Mouse (Mus musculus) left cerebral cortex, postnatal 36 days (tissue): ENCODE measurements around the gene Wnt6. TPM values are rescaled to one million over a fixed set of nuclear protein-coding genes. Genes with fewer than 3 reads are reported as not detected.

ENCODE experiments used
- DNase-seq, 2 experiments: peaks; one replicate each; pipeline ENCODE4 v3.0.0; 2021 to 2022; ENCODE audit warnings: low spot score in 2 of 2, mixed read lengths in 1 of 2
- intact Hi-C: fragments of 180-260 bp; cut with DNase I; formaldehyde crosslinking; loops from one replicate; pipeline ENCODE4 v1.15.1; 2025
- total RNA-seq, 2 experiments: library from RNA; stranded (reverse); gene quantifications; 2 replicates each; pipeline ENCODE4 v1.2.3; 2021

Wnt6 gene
- total RNA-seq = 1 to 10 TPM; 1.4 to 4.0 TPM

DNA sequence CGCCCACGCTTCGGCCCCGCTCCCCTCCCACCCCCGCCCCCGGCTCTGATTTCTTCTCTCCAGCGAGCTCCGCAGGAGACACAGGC is at the start of gene Wnt6:
TSS of gene Wnt6 (plus strand) at position 48 of the 86 bp plus-strand sequence.
- intact Hi-C loops = no loop called here
- DNase-seq = no peak

DNA sequence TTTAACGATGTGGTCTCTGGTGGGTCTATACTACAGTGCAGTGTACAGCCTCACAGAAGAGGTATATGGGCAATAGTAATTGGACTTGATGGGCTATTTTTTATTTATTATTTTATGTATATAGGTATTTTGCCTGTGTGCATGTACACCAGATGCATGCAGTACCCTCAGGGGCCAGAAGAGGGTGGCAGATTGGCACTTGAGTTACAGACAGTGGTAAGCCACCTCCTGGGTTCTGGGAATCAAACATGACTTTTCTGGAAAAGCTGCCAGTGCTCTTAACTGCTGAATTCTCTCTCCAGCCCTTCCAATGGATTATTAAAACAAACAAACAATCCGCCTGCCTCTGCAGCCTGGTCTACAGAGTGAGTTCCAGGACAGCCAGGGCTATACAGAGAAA is 47.9 kb upstream of the Wnt6 start:
- no peak for DNase-seq
- intact Hi-C loops = no loop called here

- DNase-seq = no peak
- intact Hi-C loops = no loop called here
These were observed 45.6 kb upstream of the Wnt6 start for GRCm38 (mm10) chr1:74726114-74726513.

DNA sequence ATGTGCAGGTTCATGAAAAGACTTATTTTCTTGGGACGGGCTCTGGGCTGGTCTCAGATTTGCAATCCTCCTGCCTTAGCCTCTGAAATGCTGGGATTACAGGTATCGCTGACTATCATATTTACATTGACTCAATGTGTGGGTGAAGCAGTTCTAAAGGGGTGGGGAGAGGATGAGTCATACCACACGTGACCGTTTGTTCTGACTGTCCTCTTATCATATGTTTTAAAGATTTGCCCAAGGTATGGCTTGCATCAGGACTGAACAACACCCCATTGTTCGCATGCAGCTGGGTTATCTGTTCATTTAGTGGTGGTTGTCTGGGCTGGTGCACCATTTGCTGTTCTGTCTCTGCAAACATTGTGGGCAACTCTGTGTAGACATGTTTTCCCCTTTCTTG is 45.0 kb upstream of the Wnt6 start:
- DNase-seq = no peak
- intact Hi-C loops = no loop called here

- no peak for DNase-seq
- intact Hi-C loops = no loop called here
These were observed 43.2 kb upstream of the Wnt6 start for GRCm38 (mm10) chr1:74728446-74728845.

- DNase-seq = no peak
- intact Hi-C loops = no loop called here
These were observed 34.7 kb upstream of the Wnt6 start for GRCm38 (mm10) chr1:74736977-74737376.

GRCm38 (mm10) chr1:74737500-74737899 is 34.2 kb upstream of the Wnt6 start:
- DNase-seq = no peak
- intact Hi-C loops = no loop called here

DNA sequence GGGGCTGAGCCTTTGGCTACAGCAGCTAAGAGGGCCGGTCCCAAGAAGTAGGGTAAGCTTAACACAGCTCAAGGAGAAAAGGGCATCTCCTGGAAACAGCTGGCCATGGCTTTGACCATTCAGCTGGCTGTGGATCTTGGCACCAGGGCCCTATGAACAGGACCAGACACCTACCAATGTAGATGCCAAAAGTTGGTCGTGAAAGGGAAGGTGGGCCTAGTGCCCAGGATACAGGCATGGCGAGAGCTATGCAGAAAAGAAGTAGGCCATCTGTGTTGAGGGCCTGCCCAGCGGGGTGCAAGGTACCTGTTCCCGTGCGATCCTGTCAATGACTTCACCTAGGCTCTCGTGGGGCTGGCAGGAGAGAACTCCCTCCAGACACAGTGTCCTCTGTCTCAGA is 30.8 kb upstream of the Wnt6 start:
- intact Hi-C loops = no loop called here
- DNase-seq = no peak

DNA sequence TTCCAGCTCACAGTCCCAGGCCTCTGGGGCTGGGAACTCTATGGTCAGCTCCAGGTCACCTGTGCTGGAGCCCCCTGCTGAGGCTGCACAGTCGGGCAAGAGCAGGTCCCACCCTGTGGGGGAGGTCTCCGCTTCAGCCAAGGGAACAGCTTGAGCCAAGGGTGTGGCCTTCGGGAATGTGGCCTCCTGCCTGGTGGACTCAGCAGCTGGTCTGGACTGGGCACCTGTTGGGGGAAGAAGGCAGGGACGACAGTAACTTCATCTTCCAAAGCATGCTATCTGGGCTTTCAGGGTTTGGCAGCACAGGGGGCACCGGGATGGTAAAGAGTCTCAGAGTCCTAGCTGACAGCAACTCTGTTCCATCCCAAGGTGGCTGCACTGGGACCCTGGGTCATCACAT is 24.4 kb upstream of the Wnt6 start:
- intact Hi-C loops = no loop called here

DNA sequence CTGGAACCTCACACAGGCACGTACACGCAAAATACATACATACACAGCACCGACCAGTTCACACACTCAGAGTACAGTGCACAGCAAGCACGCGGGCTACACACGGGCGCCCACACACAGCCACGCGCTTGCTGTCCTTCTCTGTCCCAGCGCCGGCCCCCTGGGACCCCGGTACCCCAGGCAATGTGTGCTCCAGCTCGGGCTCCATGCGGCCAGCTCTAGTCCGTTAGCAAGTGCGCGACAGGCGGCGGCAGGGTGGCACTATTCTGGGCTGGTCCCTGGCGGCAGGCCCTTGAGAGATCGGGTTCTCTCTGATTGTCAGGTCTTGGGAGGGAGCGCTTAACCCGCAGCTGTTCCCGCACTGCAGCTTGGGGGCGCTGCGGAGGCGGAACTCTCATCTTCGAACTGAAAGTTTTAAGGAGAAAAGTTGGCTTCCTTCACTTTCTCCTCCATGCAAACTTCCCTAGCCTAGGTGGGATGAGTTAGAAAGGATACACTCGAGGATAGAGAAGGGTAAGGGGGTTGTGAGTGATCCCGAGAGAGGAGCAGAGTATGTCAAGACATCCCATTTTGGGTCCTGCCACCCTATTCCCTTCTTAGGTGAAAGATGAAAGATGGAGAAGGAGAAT is 22.9 kb upstream of the Wnt6 start, which contains the start of gene Prkag3:
TSS of gene Prkag3 (minus strand) at position 579 of the 629 bp plus-strand sequence.
- intact Hi-C loops = no loop called here

More for the DNA sequence above, 24.4 kb upstream of the Wnt6 start:
- no peak for DNase-seq

DNA sequence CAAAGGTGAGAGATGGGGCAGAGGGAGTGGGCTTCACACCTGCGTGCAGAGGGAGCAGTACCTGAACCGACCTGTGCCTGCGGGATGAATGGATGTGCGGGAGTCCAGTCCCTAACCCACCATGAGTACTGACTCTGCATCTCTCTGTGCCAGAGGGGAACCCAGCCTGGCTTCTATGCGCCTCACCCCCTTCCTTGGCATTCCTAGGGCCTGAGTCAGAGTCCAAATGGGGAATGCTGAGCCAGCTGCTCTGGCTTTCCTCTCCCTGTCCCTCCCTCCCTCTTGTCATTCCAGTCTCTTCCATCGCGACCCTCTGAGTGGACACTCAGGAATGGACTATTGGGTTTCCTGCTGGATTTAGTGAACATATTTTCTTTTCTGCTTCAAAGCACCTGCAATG is 22.4 kb upstream of the Wnt6 start:
- no peak for DNase-seq
- intact Hi-C loops = no loop called here

More for the DNA sequence above, 22.9 kb upstream of the Wnt6 start, which contains the start of gene Prkag3:
- no peak for DNase-seq

DNA sequence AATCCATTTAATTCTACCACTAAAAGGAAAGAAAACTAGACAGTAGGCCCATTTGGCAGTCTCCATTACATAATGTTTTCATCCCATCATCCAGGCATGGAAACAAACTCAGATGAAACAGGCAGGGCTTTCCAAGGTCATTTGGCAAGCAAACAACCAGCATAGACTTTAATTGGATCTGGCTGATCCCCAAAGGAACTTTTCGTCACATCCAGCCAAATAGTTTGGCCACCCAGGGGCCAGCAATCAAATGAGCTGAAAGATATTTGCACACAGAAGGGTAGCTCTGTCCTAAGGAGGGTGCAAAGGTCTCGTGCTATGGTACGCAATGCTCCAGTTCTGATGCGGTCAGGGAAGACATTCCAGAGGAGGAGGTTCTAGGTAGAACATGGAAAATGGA is 21.0 kb upstream of the Wnt6 start:
- intact Hi-C loops = no loop called here
- DNase-seq = no peak

GRCm38 (mm10) chr1:74752150-74752549 is 19.5 kb upstream of the Wnt6 start:
- no peak for DNase-seq
- intact Hi-C loops = no loop called here

GRCm38 (mm10) chr1:74752833-74753232 is 18.9 kb upstream of the Wnt6 start:
- no peak for DNase-seq
- intact Hi-C loops = no loop called here

- DNase-seq = no peak
- intact Hi-C loops = no loop called here
These were observed 18.3 kb upstream of the Wnt6 start for GRCm38 (mm10) chr1:74753266-74753974.

- intact Hi-C loops = no loop called here
- DNase-seq = no peak
These were observed 17.4 kb upstream of the Wnt6 start for GRCm38 (mm10) chr1:74754175-74754785.

DNA sequence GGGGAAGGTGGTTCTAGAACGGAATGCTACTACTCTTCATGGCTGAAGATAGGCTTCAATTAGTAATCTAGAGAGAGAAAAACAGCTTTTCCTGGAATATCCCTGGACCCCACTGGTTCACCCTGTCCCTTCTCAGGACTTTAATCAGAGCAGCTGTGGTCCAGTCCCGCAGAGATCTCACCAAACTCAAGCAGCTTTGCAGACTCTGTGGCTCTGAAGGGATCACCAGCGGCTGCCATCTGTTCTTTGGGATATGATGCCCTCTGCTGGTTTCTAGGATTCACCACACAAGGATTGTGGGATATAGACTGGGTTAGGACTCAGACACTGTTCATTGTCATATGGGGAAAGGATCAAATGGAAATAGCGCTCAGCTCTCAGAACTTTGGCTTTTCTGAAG is 11.9 kb upstream of the Wnt6 start:
- no peak for DNase-seq
- intact Hi-C loops = loop anchor here (10.0 kb wide), 2 partner anchors 115 to 295 kb away; no protein-coding TSS in a partner anchor

DNA sequence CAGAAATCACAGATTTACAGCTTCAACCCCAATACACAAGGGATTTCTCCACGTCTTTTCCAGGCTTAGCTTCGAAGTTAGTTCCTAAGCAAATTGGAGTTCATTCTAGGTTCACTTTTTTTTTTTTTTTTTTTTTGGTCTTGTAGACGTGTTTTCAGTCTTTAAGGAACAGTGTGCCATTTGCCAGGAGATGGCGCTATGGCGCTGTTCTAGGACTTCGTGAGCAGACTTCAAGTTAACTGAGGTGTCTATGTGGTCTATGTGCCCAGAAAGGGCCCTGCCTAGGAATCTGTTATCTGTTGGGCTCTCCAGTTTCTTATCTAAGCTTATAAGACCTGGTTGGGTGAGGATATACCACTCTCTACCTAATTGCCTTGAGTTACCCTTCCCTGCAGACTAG is 8.6 kb upstream of the Wnt6 start:
- intact Hi-C loops = loop anchor here (10.0 kb wide), 2 partner anchors 118 to 298 kb away; no protein-coding TSS in a partner anchor
- DNase-seq = peak; percentile 64 to 71

- intact Hi-C loops = no loop called here
These were observed 795 bp upstream of the Wnt6 start for GRCm38 (mm10) chr1:74770727-74771466.

GRCm38 (mm10) chr1:74771467-74771844 is 236 bp upstream of the Wnt6 start:
- intact Hi-C loops = no loop called here

More at GRCm38 (mm10) chr1:74770727-74771466, 795 bp upstream of the Wnt6 start:
- DNase-seq = no peak

More at GRCm38 (mm10) chr1:74771467-74771844, 236 bp upstream of the Wnt6 start:
- no peak for DNase-seq
